Mouse (Mus musculus) intestine, postnatal 0 days (tissue): ENCODE measurements at regions not wholly inside any gene's neighbourhood (a gene's known extent, or its start where the extent isn't known, plus 50 kb on each side); places are given as distances from the start of the nearest gene placed in this dataset.
A peak's percentile ranks its signal among the peaks of the same experiment; 100 is the strongest.

Experiments used
- ATAC-seq: fragments of 200-750 bp; cut with Nextera tagmentation; 2 replicates; pipeline ENCODE4 v1.8.0; 2017; ENCODE audit warnings: mild to moderate bottlenecking, moderate TSS enrichment, moderate library complexity
- H3K27ac ChIP-seq: fragments of 300-500 bp; sonication (generic); 2 replicates; pipeline ENCODE4 v1.5.1; 2014; ENCODE audit warnings: mild to moderate bottlenecking, low read depth, low read length, moderate library complexity
- H3K27me3 ChIP-seq: fragments of 300-500 bp; sonication (generic); replicated peaks from 2 replicates; pipeline ENCODE4 v1.6.1; 2014; ENCODE audit warnings: low read length, mixed read lengths; ENCODE audit not compliant: control insufficient read depth, insufficient read depth
- H3K36me3 ChIP-seq: fragments of 300-500 bp; sonication (generic); 2 replicates; pipeline ENCODE4 v1.6.1; 2014; ENCODE audit warnings: mild to moderate bottlenecking, moderate library complexity; ENCODE audit not compliant: control insufficient read depth, insufficient read depth
- H3K4me1 ChIP-seq: fragments of 300-500 bp; sonication (generic); replicated peaks from 2 replicates; pipeline ENCODE4 v1.6.1; 2014; ENCODE audit warnings: antibody characterized with exemption, low read length, mixed read lengths; ENCODE audit not compliant: control insufficient read depth, insufficient read depth
- H3K4me2 ChIP-seq: fragments of 300-500 bp; sonication (generic); replicated peaks from 2 replicates; pipeline ENCODE4 v1.6.1; 2014; ENCODE audit warnings: low read depth, mild to moderate bottlenecking, moderate library complexity
- H3K4me3 ChIP-seq: fragments of 300-500 bp; sonication (generic); 2 replicates; pipeline ENCODE4 v1.5.1; 2014; ENCODE audit warnings: low read depth, low read length
- H3K9ac ChIP-seq: fragments of 300-500 bp; sonication (generic); 2 replicates; pipeline ENCODE4 v1.6.1; 2014; ENCODE audit warnings: mild to moderate bottlenecking, low read depth, low read length
- H3K9me3 ChIP-seq: fragments of 300-500 bp; sonication (generic); 2 replicates; pipeline ENCODE4 v1.6.1; 2016; ENCODE audit warnings: mixed run types; ENCODE audit not compliant: control insufficient read depth
- CTCF ChIP-seq: sonication (generic); IDR thresholded peaks from 2 replicates; pipeline ENCODE4 v1.5.1; 2016; ENCODE audit warnings: low read depth, mild to moderate bottlenecking, control low read depth, antibody characterized with exemption, moderate library complexity
- WGBS: fragments of 180-500 bp; shearing (Covaris S2); extraction: QIAGEN DNeasy Blood & Tissue Kit; methylation state at CpG from one replicate; pipeline ENCODE4 v1.1.7; 2014; 5-methylcytosine and 5-hydroxymethylcytosine counted together

DNA sequence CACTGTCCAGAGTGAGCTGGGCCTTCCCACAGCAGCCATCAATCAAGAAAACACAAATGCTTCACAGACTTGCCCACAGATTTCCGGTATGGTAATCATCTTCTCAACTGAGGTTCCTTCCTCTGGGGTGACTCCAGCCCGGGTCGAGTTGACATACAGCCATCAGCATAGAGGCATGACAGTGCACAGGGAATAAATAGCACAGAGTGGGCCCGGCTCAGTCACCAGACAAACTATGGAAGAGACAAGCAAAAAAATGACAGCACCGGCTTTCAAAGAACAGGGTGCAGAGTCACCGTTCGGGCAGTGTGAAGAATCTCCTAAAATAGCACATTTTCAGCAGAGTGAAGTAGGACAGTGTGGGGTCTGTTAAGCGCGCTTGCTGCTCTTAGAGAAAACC lies 103.7 kb upstream of the Npas2 start:
- Histone ChIP-seq H3K9ac (no peak overlapping the region), H3K27ac (no peak overlapping the region), H3K4me2 (no peak overlapping the region), H3K27me3 (no peaks in the 10 kb centered on the region), H3K36me3 (no peaks in the 10 kb centered on the region), H3K9me3 (no peaks in the 10 kb centered on the region), H3K4me1 (0 out of 2 replicates have a peak, but pooled peaks cover 3% of the 10 kb centered on the region), H3K4me3 (no peak overlapping the region)
- no peak for ATAC-seq
- 73% methylated on average over 9 of the region's 9 CpGs for WGBS
- no peak for TF ChIP-seq CTCF

DNA sequence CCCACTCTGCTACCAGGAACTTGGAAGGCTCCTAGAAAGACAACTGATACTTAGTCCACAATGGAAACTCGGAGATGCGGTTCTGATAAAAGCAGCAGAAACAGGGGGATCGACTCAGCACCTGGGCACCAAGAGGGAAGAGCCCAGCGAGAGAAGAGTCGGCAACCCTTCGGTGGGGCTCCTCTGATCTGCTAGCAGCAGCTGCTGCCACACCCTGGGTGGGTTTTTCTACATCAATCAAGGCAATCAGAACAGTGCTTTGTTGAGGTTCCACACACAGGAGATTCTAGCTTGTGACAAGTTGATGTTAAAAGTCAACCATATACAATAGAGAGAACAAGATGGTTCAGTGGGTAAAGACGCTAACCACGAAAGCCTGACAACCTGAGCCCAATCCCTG lies 102.4 kb upstream of the Npas2 start:
- H3K36me3 ChIP-seq = no peaks in the 10 kb centered on the region
- no peak overlapping the region for H3K4me2 ChIP-seq
- no peaks in the 10 kb centered on the region for H3K9me3 ChIP-seq
- WGBS = 83% methylated on average over 8 of the region's 8 CpGs
- no peak for TF ChIP-seq CTCF
- H3K27ac ChIP-seq = no peak overlapping the region
- no peak overlapping the region for H3K9ac ChIP-seq
- 0 out of 2 replicates have a peak, but pooled peaks cover 3% of the 10 kb centered on the region for H3K4me1 ChIP-seq
- H3K4me3 ChIP-seq = no peak overlapping the region
- no peaks in the 10 kb centered on the region for H3K27me3 ChIP-seq
- no peak for ATAC-seq

- Histone ChIP-seq H3K9ac (no peak overlapping the region), H3K27me3 (no peaks in the 10 kb centered on the region), H3K9me3 (no peaks in the 10 kb centered on the region), H3K36me3 (no peaks in the 10 kb centered on the region), H3K4me1 (0 out of 2 replicates have a peak, but pooled peaks cover 3% of the 10 kb centered on the region), H3K4me3 (no peak overlapping the region), H3K4me2 (no peak overlapping the region), H3K27ac (no peak overlapping the region)
- TF ChIP-seq CTCF = no peak
- peak; percentile 65; the same call in 1 of the 2 replicates for ATAC-seq
- WGBS = 83% methylated on average over 3 of the region's 3 CpGs
Observed at GRCm38 (mm10) chr1:39091638-39092037, 101.9 kb upstream of the Npas2 start.

DNA sequence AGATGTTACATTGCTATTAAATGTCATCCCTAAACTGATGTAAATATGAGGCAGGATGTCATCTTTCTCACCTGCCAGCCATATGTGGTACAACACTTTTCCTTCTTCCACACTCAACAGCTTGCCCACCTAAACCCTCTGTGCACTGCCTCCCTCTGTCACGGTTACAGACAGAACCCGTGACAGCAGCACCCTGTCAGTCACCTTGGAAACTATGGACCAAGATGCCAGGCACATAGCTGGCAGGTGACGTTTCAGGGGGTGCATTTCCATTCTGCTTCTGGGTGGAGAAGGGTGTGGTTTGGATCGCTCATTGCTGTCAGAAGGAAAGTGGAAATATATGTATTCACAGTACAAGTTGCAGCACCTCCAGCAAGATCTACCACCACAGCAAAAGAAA lies 100.2 kb upstream of the Npas2 start:
- H3K4me3 ChIP-seq = no peak overlapping the region
- no peaks in the 10 kb centered on the region for H3K27me3 ChIP-seq
- H3K4me1 ChIP-seq = 0 out of 2 replicates have a peak, but pooled peaks cover 3% of the 10 kb centered on the region
- H3K4me2 ChIP-seq = no peak overlapping the region
- no peaks in the 10 kb centered on the region for H3K9me3 ChIP-seq
- H3K27ac ChIP-seq = no peak overlapping the region
- no peaks in the 10 kb centered on the region for H3K36me3 ChIP-seq
- TF ChIP-seq CTCF = no peak
- ATAC-seq = no peak
- H3K9ac ChIP-seq = no peak overlapping the region
- 71% methylated on average over 4 of the region's 4 CpGs for WGBS

DNA sequence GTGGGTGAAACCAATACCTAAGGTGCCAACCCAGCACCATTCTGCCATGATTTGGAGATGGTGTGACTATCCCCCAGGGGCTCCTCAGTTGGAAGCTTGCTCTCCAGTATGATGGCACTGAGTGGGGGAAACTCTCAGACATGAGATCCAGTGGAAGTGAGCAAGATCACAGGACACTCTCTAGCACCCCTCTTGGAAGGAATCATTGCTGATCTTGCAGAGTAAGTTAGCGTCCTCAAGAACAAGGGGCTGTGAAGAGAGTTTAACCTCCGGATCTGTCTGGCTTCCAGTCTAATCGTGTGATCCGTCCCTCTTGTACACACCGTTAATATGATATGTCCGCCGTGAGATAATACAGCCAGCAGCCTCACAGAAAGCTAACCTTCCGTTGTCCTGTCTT lies 99.5 kb upstream of the Npas2 start:
- WGBS = 83% methylated on average over 8 of the region's 8 CpGs
- no peak for ATAC-seq
- Histone ChIP-seq H3K27me3 (no peaks in the 10 kb centered on the region), H3K9me3 (no peaks in the 10 kb centered on the region), H3K4me3 (no peak overlapping the region), H3K9ac (no peak overlapping the region), H3K27ac (no peak overlapping the region), H3K4me2 (no peak overlapping the region), H3K36me3 (no peaks in the 10 kb centered on the region), H3K4me1 (0 out of 2 replicates have a peak, but pooled peaks cover 3% of the 10 kb centered on the region)
- no peak for TF ChIP-seq CTCF

DNA sequence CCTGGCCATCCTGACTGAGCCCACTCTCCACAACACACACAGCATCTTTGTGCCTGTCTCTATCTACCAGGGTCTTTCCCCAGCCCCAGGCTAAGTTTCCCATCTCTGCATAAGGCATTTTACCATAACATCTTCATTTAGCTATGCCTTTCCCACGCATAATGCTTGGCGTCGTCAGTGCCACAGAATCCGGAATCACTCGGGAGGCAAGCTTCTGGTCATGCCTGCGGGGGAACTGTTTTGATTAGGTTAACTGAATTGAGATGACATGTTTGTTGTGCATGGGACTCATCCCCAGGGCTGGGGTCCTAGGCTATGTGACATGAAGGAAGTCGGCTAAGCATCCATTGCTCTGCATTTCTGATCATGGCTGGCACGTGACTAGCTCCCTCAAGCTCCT lies 97.6 kb upstream of the Npas2 start:
- H3K9me3 ChIP-seq = no peaks in the 10 kb centered on the region
- H3K4me2 ChIP-seq = no peak overlapping the region
- H3K4me1 ChIP-seq = 0 out of 2 replicates have a peak, but pooled peaks cover 3% of the 10 kb centered on the region
- no peaks in the 10 kb centered on the region for H3K27me3 ChIP-seq
- no peaks in the 10 kb centered on the region for H3K36me3 ChIP-seq
- TF ChIP-seq CTCF = no peak
- WGBS = 94% methylated on average over 8 of the region's 8 CpGs
- no peak for ATAC-seq
- H3K4me3 ChIP-seq = no peak overlapping the region
- no peak overlapping the region for H3K27ac ChIP-seq
- H3K9ac ChIP-seq = no peak overlapping the region

DNA sequence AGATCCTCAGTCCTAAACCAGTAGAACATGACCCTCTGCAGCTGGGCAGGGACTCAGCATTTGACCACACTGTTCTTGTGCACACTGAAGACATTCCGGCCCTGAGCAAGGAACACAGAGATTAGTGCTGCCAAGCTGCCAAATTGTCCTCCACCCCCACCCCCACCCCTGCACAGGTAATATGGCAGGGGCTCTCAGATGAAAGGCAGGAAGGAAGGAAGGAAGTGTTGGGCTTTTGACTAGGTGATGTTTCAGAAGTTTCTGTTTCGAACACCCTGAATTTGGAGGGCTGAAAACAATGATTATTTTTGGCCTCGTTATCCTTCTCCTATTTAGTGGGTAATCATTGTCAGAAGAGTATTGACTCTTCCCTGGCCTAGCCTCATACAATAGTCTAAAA lies 96.8 kb upstream of the Npas2 start:
- no peak overlapping the region for H3K27ac ChIP-seq
- H3K4me2 ChIP-seq = no peak overlapping the region
- no peaks in the 10 kb centered on the region for H3K9me3 ChIP-seq
- H3K27me3 ChIP-seq = no peaks in the 10 kb centered on the region
- no peak overlapping the region for H3K9ac ChIP-seq
- H3K36me3 ChIP-seq = no peaks in the 10 kb centered on the region
- ATAC-seq = no peak
- WGBS = 79% methylated on average over 3 of the region's 3 CpGs
- no peak overlapping the region for H3K4me3 ChIP-seq
- TF ChIP-seq CTCF = no peak
- no peaks in the 10 kb centered on the region for H3K4me1 ChIP-seq
